In the genomic region with DNA sequence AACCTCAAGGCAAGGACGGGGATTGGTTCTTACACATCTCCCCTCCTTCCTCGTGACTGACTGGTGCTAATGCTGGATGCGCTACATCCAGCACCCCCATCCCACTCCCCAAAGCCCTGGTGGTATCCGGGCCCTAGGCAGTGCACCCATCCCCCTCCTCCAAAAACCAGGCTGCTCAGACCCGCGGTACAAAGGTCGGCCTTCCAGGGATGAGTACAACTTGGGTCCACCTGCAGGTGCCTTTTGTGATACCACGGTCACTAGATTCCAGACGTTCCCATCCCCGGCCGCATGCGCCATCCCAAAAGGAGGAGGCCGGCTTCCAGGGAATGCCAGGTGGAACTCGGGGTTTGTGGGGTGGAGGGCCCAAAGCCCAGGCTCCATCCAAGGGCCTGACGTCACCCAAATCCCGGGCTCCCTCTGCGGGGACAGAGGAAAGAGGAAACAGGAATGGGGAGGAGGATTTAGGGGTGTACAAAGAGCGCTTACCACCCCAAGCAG, we compare ENCODE assay signal across 8 mouse cellular contexts. TPM values are rescaled to one million over a fixed set of nuclear protein-coding genes. Genes with fewer than 3 reads are reported as not detected.
A peak's percentile ranks its signal among the peaks of the same experiment; 100 is the strongest.
DNase-seq lines count a peak whose midpoint lies in the region; ATAC-seq and TF ChIP-seq lines count a peak whose summit lies in the region.
"Had no signal": no experiment of that assay in that cellular context is flagged by ENCODE, and none has a peak within 500 bp of the region (broad histone marks: within the 10 kb centered on the region; RNA-seq: fewer than 3 reads in every experiment).

No protein-coding gene starts in this region.

- 4% methylated on average over 18 of the region's 18 CpGs for WGBS in heart, embryonic 16.5 days
- WGBS in liver, embryonic 15.5 days (ENCODE audit: insufficient replicate concordance) = 5% methylated on average over 18 of the region's 18 CpGs

- H3K4me3 ChIP-seq in E14TG2a.4 (replicated peaks; ENCODE audit: low read length) (peak overlapping the region; percentile 91), G1E (ENCODE audit: low read depth, low read length) (peak overlapping the region; percentile 67; the same call in 1 of the 2 replicates)
- H3K4me3 ChIP-seq in cortical plate, adult 2 months (ENCODE audit: insufficient read depth, low read length) = peak overlapping the region; percentile 86
- peak overlapping the region; percentile 71 for H3K4me3 ChIP-seq in heart, embryonic 16.5 days (ENCODE audit: low read length)
- peak overlapping the region; percentile 57 for H3K4me3 ChIP-seq in liver, embryonic 15.5 days (replicated peaks)

- H3K9me3 ChIP-seq in E14TG2a.4 (ENCODE audit: low read length) = no peaks in the 10 kb centered on the region
- 0 out of 2 replicates have a peak, but pooled peaks cover 3% of the 10 kb centered on the region for H3K9me3 ChIP-seq in G1E (replicated peaks)
- no peaks in the 10 kb centered on the region for H3K9me3 ChIP-seq in heart, embryonic 16.5 days (replicated peaks; ENCODE audit: control insufficient read depth, low read length)
- no peaks in the 10 kb centered on the region for H3K9me3 ChIP-seq in liver, embryonic 15.5 days (replicated peaks)

- H3K36me3 ChIP-seq in E14TG2a.4 (ENCODE audit: insufficient read depth, low read length) (peaks cover 25% of the 10 kb centered on the region), G1E (replicated peaks) (no peaks in the 10 kb centered on the region)
- no peaks in the 10 kb centered on the region for H3K36me3 ChIP-seq in heart, embryonic 16.5 days (ENCODE audit: control insufficient read depth, insufficient read depth)
- no peaks in the 10 kb centered on the region for H3K36me3 ChIP-seq in liver, embryonic 15.5 days (replicated peaks)

- peak overlapping the region; percentile 78 for H3K9ac ChIP-seq in heart, embryonic 16.5 days (ENCODE audit: low read length)
- H3K9ac ChIP-seq in liver, embryonic 15.5 days = peak overlapping the region; percentile 15; the same call in 1 of the 2 replicates

- H3K27ac ChIP-seq in cortical plate, adult 2 months (ENCODE audit: insufficient read depth, low read length) = peak overlapping the region; percentile 92
- H3K27ac ChIP-seq in heart, embryonic 16.5 days (ENCODE audit: low read length) = no peak overlapping the region
- H3K27ac ChIP-seq in liver, embryonic 15.5 days (replicated peaks) = no peak overlapping the region

- no peaks in the 10 kb centered on the region for H3K27me3 ChIP-seq in E14TG2a.4 (ENCODE audit: insufficient read depth, low read length)
- H3K27me3 ChIP-seq in G1E (ENCODE audit: insufficient read depth, low read length) = peaks cover 25% of the 10 kb centered on the region
- no peaks in the 10 kb centered on the region for H3K27me3 ChIP-seq in heart, embryonic 16.5 days (ENCODE audit: control insufficient read depth, insufficient read depth, low read length)
- H3K27me3 ChIP-seq in liver, embryonic 15.5 days = peaks cover 25% of the 10 kb centered on the region

- H3K4me2 ChIP-seq in heart, embryonic 16.5 days (ENCODE audit: low read depth, low read length) = peak overlapping the region; percentile 83
- peak overlapping the region; percentile 67 for H3K4me2 ChIP-seq in liver, embryonic 15.5 days

- H3K4me1 ChIP-seq in E14TG2a.4 (replicated peaks; ENCODE audit: low read depth, low read length) = peaks cover 59% of the 10 kb centered on the region
- peaks cover 9% of the 10 kb centered on the region; the same call in 1 of the 2 replicates for H3K4me1 ChIP-seq in G1E (ENCODE audit: insufficient read depth, low read depth, low read length)
- H3K4me1 ChIP-seq in cortical plate, adult 2 months (ENCODE audit: control insufficient read depth, insufficient read depth, low read length) = peaks cover 9% of the 10 kb centered on the region
- H3K4me1 ChIP-seq in heart, embryonic 16.5 days (ENCODE audit: control insufficient read depth, insufficient read depth, low read length) = peaks cover 9% of the 10 kb centered on the region
- H3K4me1 ChIP-seq in liver, embryonic 15.5 days (replicated peaks) = peaks cover 11% of the 10 kb centered on the region

- ATAC-seq in G1E (ENCODE audit: extremely low read depth, insufficient number of reproducible peaks, low FRiP score, poor library complexity, severe bottlenecking) = no peak
- peak; percentile 39; the same call in 1 of the 2 replicates for ATAC-seq in heart, embryonic 16.5 days (replicated peaks; ENCODE audit: extremely low read depth, insufficient read depth, low FRiP score)
- ATAC-seq in liver, embryonic 15.5 days (ENCODE audit: insufficient read depth) = no peak; the same call in 1 of the 2 replicates

- no peak for TF ChIP-seq POLR2A in cortical plate, adult 2 months (IDR thresholded peaks at IDR 0.05; ENCODE audit: extremely low read depth, insufficient read depth, low read length)

- TF ChIP-seq CTCF in E14TG2a.4 (conservative IDR thresholded peaks at IDR 0.05; ENCODE audit: low read length) (no peak), G1E (IDR thresholded peaks at IDR 0.05; ENCODE audit: low read depth, low read length) (no peak)
- no peak for TF ChIP-seq CTCF in cortical plate, adult 2 months (IDR thresholded peaks at IDR 0.05; ENCODE audit: extremely low read depth, insufficient read depth, low read length)

- no peak for DNase-seq in G1E (ENCODE audit: low spot score)
- peak; percentile 48 to 61 for DNase-seq in kidney, postnatal 4 days
- DNase-seq in right cerebral cortex, postnatal 25 days = peak; percentile 46

RNA-seq across cellular contexts. Expression of a gene that starts 0.5 kb away (rescaled TPM):
- total RNA-seq in G1E (2014; fragmentation: Nextera tagmentation) (not detected in 2 replicates), G1E (2017) (0.22 and 0.29 TPM in 2 replicates)
- polyA plus RNA-seq in G1E (2012) = 0.21 and 0.22 TPM in 2 replicates
- polyA plus RNA-seq in cortical plate, adult 2 months (2012; rRNA removed) = 376 and 379 TPM in 2 replicates
- 7.9 TPM in 2 replicates for polyA plus RNA-seq in heart, embryonic 16.5 days (2015; fragmentation: Nextera tagmentation; extraction: Ambion mirVana)
- 7.7 and 8.1 TPM in 2 replicates for polyA plus RNA-seq in liver, embryonic 15.5 days (2015; fragmentation: Nextera tagmentation; extraction: Ambion mirVana)

RNA-seq across cellular contexts. Expression of a gene that starts 27.4 kb away (rescaled TPM):
- 55.0 and 58.6 TPM in 2 replicates for total RNA-seq in G1E (2014; fragmentation: Nextera tagmentation)
- total RNA-seq in G1E (2017) = 26.0 and 29.9 TPM in 2 replicates
- 3.0 and 8.5 TPM in 2 replicates for polyA plus RNA-seq in G1E (2012)
- polyA plus RNA-seq in cortical plate, adult 2 months (2012; rRNA removed) = 22.2 and 22.9 TPM in 2 replicates
- polyA plus RNA-seq in heart, embryonic 16.5 days (2015; fragmentation: Nextera tagmentation; extraction: Ambion mirVana) = 20.2 and 21.0 TPM in 2 replicates
- 8.9 and 10.5 TPM in 2 replicates for polyA plus RNA-seq in liver, embryonic 15.5 days (2015; fragmentation: Nextera tagmentation; extraction: Ambion mirVana)

RNA-seq across cellular contexts. Expression of a gene that starts 36.5 kb away (rescaled TPM):
- total RNA-seq in G1E (2014; fragmentation: Nextera tagmentation) = 10.8 and 17.4 TPM in 2 replicates
- 2.9 and 5.4 TPM in 2 replicates for total RNA-seq in G1E (2017)
- polyA plus RNA-seq in G1E (2012) = 5.4 and 6.2 TPM in 2 replicates
- 15.1 and 16.0 TPM in 2 replicates for polyA plus RNA-seq in cortical plate, adult 2 months (2012; rRNA removed)
- 11.5 and 15.9 TPM in 2 replicates for polyA plus RNA-seq in heart, embryonic 16.5 days (2015; fragmentation: Nextera tagmentation; extraction: Ambion mirVana)
- polyA plus RNA-seq in liver, embryonic 15.5 days (2015; fragmentation: Nextera tagmentation; extraction: Ambion mirVana) = 0.39 and 0.64 TPM in 2 replicates
- total RNA-seq: hematopoietic stem cell, adult 5-6 weeks had no signal

RNA-seq across cellular contexts. Expression of a gene that starts 53.8 kb away (rescaled TPM):
- total RNA-seq in G1E (2014; fragmentation: Nextera tagmentation) (88.8 and 106 TPM in 2 replicates), G1E (2017) (129 and 181 TPM in 2 replicates)
- polyA plus RNA-seq in G1E (2012) = 455 and 528 TPM in 2 replicates
- polyA plus RNA-seq in cortical plate, adult 2 months (2012; rRNA removed) = 384 and 401 TPM in 2 replicates
- polyA plus RNA-seq in heart, embryonic 16.5 days (2015; fragmentation: Nextera tagmentation; extraction: Ambion mirVana) = 1,790 and 1,803 TPM in 2 replicates
- polyA plus RNA-seq in liver, embryonic 15.5 days (2015; fragmentation: Nextera tagmentation; extraction: Ambion mirVana) = 249 and 287 TPM in 2 replicates

Comparison
In these comparisons a context has a peak if more than half of its experiments do, and no peak if none do; other contexts are left out.
1. RNA of a gene that starts 0.5 kb away (polyA plus RNA-seq): 376 to 379 TPM in cortical plate, adult 2 months; 7.7 to 8.1 TPM in liver, embryonic 15.5 days, 7.9 TPM in heart, embryonic 16.5 days and 0.21 to 0.22 TPM in G1E; every median in the first group is over 10 times any median in the second.
2. Peak in every context shown above with its lines, with median percentiles within 50 percentile points of each other: H3K4me3 ChIP-seq.